Mouse (Mus musculus) ES-E14 (cell line): Measurements from ENCODE around the gene Eps8l3. TPM values are rescaled to one million over a fixed set of nuclear protein-coding genes. Genes with fewer than 3 reads are reported as not detected.
"Not testable (repeated sequence)": the region's sequence is repeated elsewhere in the genome, so short reads cannot be mapped to it uniquely, and the experiment has no call there.

ENCODE experiments used
- DNase-seq: peaks from one replicate; pipeline ENCODE4 v3.0.0-alpha.2; 2013; ENCODE audit warnings: low read depth, low spot score
- H3K27ac ChIP-seq: 2 replicates; pipeline ENCODE4 v1.5.1; 2012; ENCODE audit warnings: low read depth, mild to moderate bottlenecking, low read length, moderate library complexity, mixed read lengths; ENCODE audit not compliant: poor library complexity, insufficient read depth, severe bottlenecking
- H3K36me3 ChIP-seq: 2 replicates; pipeline ENCODE4 v1.6.1; 2012; ENCODE audit warnings: mild to moderate bottlenecking, low read length, moderate library complexity, mixed read lengths; ENCODE audit not compliant: control insufficient read depth, poor library complexity, insufficient read depth, severe bottlenecking
- H3K4me1 ChIP-seq, 2 experiments: fragments of 150-350 bp in 1 of 2; sonication (generic) in 1 of 2; 2 replicates each; pipeline ENCODE4 v1.6.1; 2012; ENCODE audit warnings: low read length in 2 of 2, mild to moderate bottlenecking in 1 of 2, mixed read lengths in 1 of 2; ENCODE audit not compliant: control insufficient read depth in 2 of 2, insufficient read depth in 2 of 2, poor library complexity in 1 of 2
- H3K4me3 ChIP-seq, 2 experiments: fragments of 150-350 bp in 1 of 2; sonication (generic) in 1 of 2; 2 replicates each; pipeline ENCODE4 v1.5.1; 2012; ENCODE audit warnings: low read length in 2 of 2, low read depth in 1 of 2, mild to moderate bottlenecking in 1 of 2, mixed read lengths in 1 of 2; ENCODE audit not compliant: insufficient read depth in 1 of 2, poor library complexity in 1 of 2, severe bottlenecking in 1 of 2
- H3K9ac ChIP-seq: 2 replicates; pipeline ENCODE4 v1.6.1; 2012; ENCODE audit warnings: low read depth, mild to moderate bottlenecking, low read length, mixed read lengths; ENCODE audit not compliant: poor library complexity, insufficient read depth, severe bottlenecking
- H3K9me3 ChIP-seq: fragments of 150-350 bp; sonication (generic); 2 replicates; pipeline ENCODE4 v1.6.1; 2012; ENCODE audit warnings: low read depth, mild to moderate bottlenecking, low read length; ENCODE audit not compliant: control insufficient read depth, insufficient read depth
- CHD2 ChIP-seq: IDR thresholded peaks from 2 replicates; pipeline ENCODE4 v1.6.1; 2014; ENCODE audit warnings: mild to moderate bottlenecking, low read depth, low read length, inconsistent platforms
- HCFC1 ChIP-seq: IDR thresholded peaks from 2 replicates; pipeline ENCODE4 v1.6.1; 2012; ENCODE audit warnings: low read length, inconsistent platforms, borderline replicate concordance; ENCODE audit not compliant: insufficient read depth
- MAFK ChIP-seq: IDR thresholded peaks from 2 replicates; pipeline ENCODE4 v1.6.1; 2014; ENCODE audit warnings: mild to moderate bottlenecking, low read depth, low read length, inconsistent platforms; ENCODE audit not compliant: insufficient read depth
- ZC3H11A ChIP-seq: IDR thresholded peaks from 2 replicates; pipeline ENCODE4 v1.6.1; 2012; ENCODE audit warnings: low read depth, mild to moderate bottlenecking, inconsistent platforms, low read length, borderline replicate concordance
- ZNF384 ChIP-seq: IDR thresholded peaks from 2 replicates; pipeline ENCODE4 v1.6.1; 2012; ENCODE audit warnings: low read depth, low read length, inconsistent platforms
- in situ Hi-C, 2 experiments: fragments of 600-800 bp; cut with MboI; formaldehyde crosslinking; loops; one replicate each; pipeline ENCODE4 v1.15.1; 2025; ENCODE audit warnings: low sequenced_read_pairs in 2 of 2, inconsistent platforms in 1 of 2; ENCODE audit not compliant: unreplicated experiment in 2 of 2
- total RNA-seq: library from RNA; depleted of rRNA; stranded (reverse); fragments of 300-350 nt; gene quantifications from 2 replicates; pipeline ENCODE4 v1.2.3, GENCODE M21; 2012

The Eps8l3 gene
- total RNA-seq, 1 experiment, result not detected

DNA sequence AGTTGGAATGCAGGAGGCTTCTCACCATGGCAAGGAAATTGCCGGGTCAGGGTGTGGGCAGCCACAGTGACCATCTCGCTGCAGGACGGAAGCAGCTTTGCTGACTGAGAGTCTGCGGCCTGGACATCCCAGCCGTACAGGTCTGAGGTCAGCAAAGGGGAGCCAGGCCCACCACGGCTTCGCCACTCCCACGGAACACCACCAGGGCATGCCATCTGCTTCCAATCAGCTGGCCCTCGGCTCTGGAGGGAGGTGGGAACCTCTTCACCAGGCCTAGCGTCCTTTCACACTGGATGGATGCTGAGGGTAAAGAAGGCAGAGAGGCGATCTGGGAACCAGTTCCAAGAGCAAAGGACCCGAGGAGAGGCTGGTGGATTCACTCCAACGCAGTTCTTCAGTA lies 21.7 kb upstream of the Eps8l3 start:
- in situ Hi-C loops, result no loop called here
- Histone ChIP-seq H3K9ac (no peak overlapping the region), H3K9me3 (no peaks in the 10 kb centered on the region), H3K4me1 (peaks cover 0 to 7% of the 10 kb centered on the region in 2 experiments; a peak in 2 of 4 replicates), H3K27ac (no peak overlapping the region), H3K36me3 (no peaks in the 10 kb centered on the region), H3K4me3 (no peak overlapping the region)
- TF ChIP-seq CHD2 (no peak), HCFC1 (no peak), ZNF384 (no peak), MAFK (no peak), ZC3H11A (no peak)
- DNase-seq, result no peak

DNA sequence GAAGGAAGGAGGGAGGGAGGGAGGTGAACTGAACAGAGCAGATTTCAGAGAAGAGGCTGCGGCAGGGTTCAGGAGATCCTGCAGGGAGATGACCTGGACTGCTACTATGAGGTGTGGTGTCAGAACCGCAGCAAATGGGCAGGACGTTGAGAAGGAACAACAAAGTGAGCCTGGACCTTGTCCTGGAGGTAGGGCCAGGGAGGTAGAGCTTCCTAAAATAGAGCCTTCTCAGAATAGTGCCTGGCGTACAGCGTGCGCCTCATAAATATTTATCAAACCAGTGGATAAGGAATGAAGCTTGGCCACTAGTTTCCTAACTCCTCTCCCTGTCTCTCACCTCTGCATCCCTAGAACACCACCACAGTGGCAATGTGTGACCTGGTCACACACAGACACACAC lies 19.4 kb upstream of the Eps8l3 start:
- no peaks in the 10 kb centered on the region for H3K36me3 ChIP-seq
- H3K4me3 ChIP-seq, result no peak overlapping the region
- in situ Hi-C loops, result no loop called here
- no peaks in the 10 kb centered on the region for H3K4me1 ChIP-seq
- no peak overlapping the region for H3K9ac ChIP-seq
- H3K9me3 ChIP-seq, result no peaks in the 10 kb centered on the region
- no peak overlapping the region for H3K27ac ChIP-seq
- no peak for TF ChIP-seq MAFK
- no peak for TF ChIP-seq CHD2
- TF ChIP-seq ZNF384, result no peak
- DNase-seq, result no peak

GRCm38 (mm10) chr3:107861483-107861882 lies 15.5 kb upstream of the Eps8l3 start:
- in situ Hi-C loops, result loop anchor here (5.0 to 10.0 kb wide), 2 partner anchors 159 to 167 kb away; partner anchors contain the start of gene Ahcyl1 (in 1 of the 2)
- not testable (repeated sequence) for H3K4me3 ChIP-seq, H3K9me3 ChIP-seq, H3K9ac ChIP-seq, H3K4me1 ChIP-seq, H3K36me3 ChIP-seq, DNase-seq, H3K27ac ChIP-seq

- Histone ChIP-seq H3K9me3 (no peaks in the 10 kb centered on the region), H3K27ac (no peak overlapping the region), H3K4me3 (no peak overlapping the region), H3K4me1 (peaks cover 0 to 2% of the 10 kb centered on the region in 2 experiments; a peak in 1 of 4 replicates), H3K9ac (no peak overlapping the region), H3K36me3 (no peaks in the 10 kb centered on the region)
- TF ChIP-seq CHD2, result no peak
- in situ Hi-C loops, result loop anchor here (5.0 to 10.0 kb wide), 2 partner anchors 160 to 168 kb away; partner anchors contain the start of gene Ahcyl1 (in 1 of the 2)
- no peak for DNase-seq
Measured at GRCm38 (mm10) chr3:107862471-107862870, 14.6 kb upstream of the Eps8l3 start.

- H3K4me1 ChIP-seq, result peaks cover 0 to 2% of the 10 kb centered on the region in 2 experiments; a peak in 1 of 4 replicates
- in situ Hi-C loops, result loop anchor here (5.0 to 10.0 kb wide), 2 partner anchors 161 to 169 kb away; partner anchors contain the start of gene Ahcyl1 (in 1 of the 2)
- TF ChIP-seq ZNF384 (no peak), ZC3H11A (no peak), MAFK (no peak), HCFC1 (no peak), CHD2 (no peak)
- H3K36me3 ChIP-seq, result no peaks in the 10 kb centered on the region
- no peak overlapping the region for H3K9ac ChIP-seq
- H3K9me3 ChIP-seq, result no peaks in the 10 kb centered on the region
- H3K4me3 ChIP-seq, result no peak overlapping the region
- H3K27ac ChIP-seq, result no peak overlapping the region
- DNase-seq, result no peak
Measured at GRCm38 (mm10) chr3:107863471-107863870, 13.6 kb upstream of the Eps8l3 start.
